Comparison of ENCODE assay signal across 8 mouse cellular contexts in the genomic region with DNA sequence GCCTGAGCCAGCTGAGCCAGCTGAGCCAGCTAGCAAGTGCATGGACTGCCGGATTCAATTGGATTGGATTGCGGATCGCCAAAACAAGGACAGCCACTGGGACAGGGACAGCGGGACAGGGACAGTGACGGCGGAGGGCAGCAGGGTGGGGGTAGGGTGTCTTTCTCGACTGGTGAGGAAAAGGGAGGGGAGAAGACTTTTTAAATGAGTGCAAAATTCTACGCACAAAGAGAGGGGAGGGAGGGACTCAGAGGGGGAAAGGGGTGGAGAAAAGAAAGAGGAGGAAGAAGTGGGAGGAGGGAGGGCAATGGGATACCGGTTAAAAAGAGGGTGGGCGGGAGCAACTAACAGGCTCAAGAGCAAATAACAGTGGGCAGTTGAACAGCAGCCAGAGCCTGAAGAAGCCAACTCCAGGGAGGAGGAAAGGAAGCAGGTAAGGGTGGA.
DNase-seq lines count a peak whose midpoint lies in the region; ATAC-seq and TF ChIP-seq lines count a peak whose summit lies in the region.

No protein-coding gene starts in this region.

- H3K4me3 ChIP-seq in hindbrain, embryonic 10.5 days: peak overlapping the region; percentile 53
- H3K4me3 ChIP-seq in lung, embryonic 16.5 days (ENCODE audit: low read length): peak overlapping the region; percentile 31
- H3K4me3 ChIP-seq in stomach, postnatal 0 days (ENCODE audit: low read depth, low read length): peak overlapping the region; percentile 21; the same call in 1 of the 2 replicates

- H3K9me3 ChIP-seq in hindbrain, embryonic 10.5 days: no peaks in the 10 kb centered on the region
- H3K9me3 ChIP-seq in lung, embryonic 16.5 days (ENCODE audit: control insufficient read depth, low read length): no peaks in the 10 kb centered on the region
- no peaks in the 10 kb centered on the region for H3K9me3 ChIP-seq in stomach, postnatal 0 days (ENCODE audit: control insufficient read depth, low read length)

- no peak for TF ChIP-seq CTCF in stomach, postnatal 0 days (IDR thresholded peaks at IDR 0.05; ENCODE audit: low read depth)

- no peaks in the 10 kb centered on the region for H3K36me3 ChIP-seq in hindbrain, embryonic 10.5 days
- no peaks in the 10 kb centered on the region for H3K36me3 ChIP-seq in lung, embryonic 16.5 days (ENCODE audit: control insufficient read depth, insufficient read depth, low read length)
- H3K36me3 ChIP-seq in stomach, postnatal 0 days (ENCODE audit: control insufficient read depth, insufficient read depth, low read length): no peaks in the 10 kb centered on the region

- DNase-seq in ES-CJ7 (ENCODE audit: low read depth, low spot score): peak; percentile 12
- DNase-seq in adrenal gland, postnatal 25 days: peak; percentile 13
- peak; percentile 39 for DNase-seq in hindbrain, embryonic 10.5 days (ENCODE audit: low spot score)
- peak; percentile 15 for DNase-seq in stomach, postnatal 0 days (ENCODE audit: low spot score)
- no peak for DNase-seq in thymus, postnatal 10 days (ENCODE audit: low spot score in 2 of 2)
- DNase-seq in MN1 (ENCODE audit: low spot score): no peak
- no peak for DNase-seq in layer of hippocampus, postnatal 36 days

- peak overlapping the region; percentile 48; the same call in 1 of the 2 replicates for H3K9ac ChIP-seq in lung, embryonic 16.5 days (ENCODE audit: low read length)
- no peak overlapping the region; the same call in 1 of the 2 replicates for H3K9ac ChIP-seq in stomach, postnatal 0 days (ENCODE audit: low read length)

- ATAC-seq in lung, embryonic 16.5 days (ENCODE audit: low read depth): peak; percentile 57
- no peak for ATAC-seq in stomach, postnatal 0 days (ENCODE audit: low FRiP score, low TSS enrichment)

- H3K4me1 ChIP-seq in hindbrain, embryonic 10.5 days (replicated peaks): peaks cover 9% of the 10 kb centered on the region
- peaks cover 9% of the 10 kb centered on the region for H3K4me1 ChIP-seq in lung, embryonic 16.5 days (replicated peaks; ENCODE audit: control insufficient read depth, insufficient read depth, low read length)
- no peaks in the 10 kb centered on the region for H3K4me1 ChIP-seq in stomach, postnatal 0 days (replicated peaks; ENCODE audit: control insufficient read depth, insufficient read depth)

- TF ChIP-seq EP300 in stomach, postnatal 0 days (optimal IDR thresholded peaks at IDR 0.05): no peak

- peaks cover 14% of the 10 kb centered on the region for H3K27me3 ChIP-seq in hindbrain, embryonic 10.5 days (ENCODE audit: insufficient read depth, poor library complexity, severe bottlenecking)
- H3K27me3 ChIP-seq in lung, embryonic 16.5 days (ENCODE audit: control insufficient read depth, insufficient read depth, low read depth, low read length): no peaks in the 10 kb centered on the region
- H3K27me3 ChIP-seq in stomach, postnatal 0 days (ENCODE audit: control insufficient read depth, insufficient read depth, low read length): no peaks in the 10 kb centered on the region

- peak overlapping the region; percentile 52 for H3K4me2 ChIP-seq in lung, embryonic 16.5 days (ENCODE audit: low read depth, low read length)
- H3K4me2 ChIP-seq in stomach, postnatal 0 days (replicated peaks; ENCODE audit: low read depth): peak overlapping the region; percentile 46

- WGBS in hindbrain, embryonic 10.5 days: under 1% methylated on average over 10 of the region's 10 CpGs
- 2% methylated on average over 10 of the region's 10 CpGs for WGBS in lung, embryonic 16.5 days
- WGBS in stomach, postnatal 0 days: under 1% methylated on average over 10 of the region's 10 CpGs

- peak overlapping the region; percentile 78 for H3K27ac ChIP-seq in hindbrain, embryonic 10.5 days
- peak overlapping the region; percentile 12; the same call in 1 of the 2 replicates for H3K27ac ChIP-seq in lung, embryonic 16.5 days (ENCODE audit: low read length)
- no peak overlapping the region for H3K27ac ChIP-seq in stomach, postnatal 0 days (replicated peaks)

Comparison
In these comparisons a context has a peak if more than half of its experiments do, and no peak if none do; other contexts are left out.
1. DNase-seq: peak in ES-CJ7 (single experiment), adrenal gland, postnatal 25 days (single experiment), hindbrain, embryonic 10.5 days (single experiment) and stomach, postnatal 0 days (single experiment); none in thymus, postnatal 10 days (0 of 2), MN1 (single experiment) and layer of hippocampus, postnatal 36 days (0 of 2).
2. Peak in every context shown above with its lines, with median percentiles within 50 percentile points of each other: H3K4me3 ChIP-seq.